Mouse (Mus musculus) forebrain, embryonic 11.5 days (tissue): Measurements from ENCODE around the gene Klhl33. TPM values are rescaled to one million over a fixed set of nuclear protein-coding genes. Genes with fewer than 3 reads are reported as not detected.
A peak's percentile ranks its signal among the peaks of the same experiment; 100 is the strongest.

Source experiments
- ATAC-seq: fragments of 200-750 bp; cut with Nextera tagmentation; replicated peaks from 2 replicates; pipeline ENCODE4 v1.8.0; 2017; ENCODE audit warnings: moderate TSS enrichment; ENCODE audit not compliant: low FRiP score
- DNase-seq: peaks from one replicate; pipeline ENCODE4 v3.0.0-alpha.2; 2017; ENCODE audit warnings: low spot score
- H3K27ac ChIP-seq: fragments of 300-500 bp; sonication (generic); 2 replicates; pipeline ENCODE4 v1.5.1; 2014; ENCODE audit warnings: low read depth, low read length
- H3K27me3 ChIP-seq: fragments of 300-500 bp; sonication (generic); 2 replicates; pipeline ENCODE4 v1.6.1; 2014; ENCODE audit warnings: mild to moderate bottlenecking, low read length, mixed read lengths; ENCODE audit not compliant: control insufficient read depth, insufficient read depth
- H3K36me3 ChIP-seq: fragments of 300-500 bp; sonication (generic); 2 replicates; pipeline ENCODE4 v1.6.1; 2014; ENCODE audit warnings: mild to moderate bottlenecking, low read length, moderate library complexity, mixed read lengths; ENCODE audit not compliant: control insufficient read depth, insufficient read depth
- H3K4me1 ChIP-seq: fragments of 300-500 bp; sonication (generic); replicated peaks from 2 replicates; pipeline ENCODE4 v1.6.1; 2014; ENCODE audit warnings: low read length, mixed read lengths; ENCODE audit not compliant: control insufficient read depth, insufficient read depth
- H3K4me2 ChIP-seq: fragments of 300-500 bp; sonication (generic); 2 replicates; pipeline ENCODE4 v1.6.1; 2014; ENCODE audit warnings: low read depth, mild to moderate bottlenecking, low read length, moderate library complexity, mixed read lengths; ENCODE audit not compliant: severe bottlenecking
- H3K4me3 ChIP-seq: fragments of 300-500 bp; sonication (generic); 2 replicates; pipeline ENCODE4 v1.5.1; 2014; ENCODE audit warnings: low read depth, low read length
- H3K9ac ChIP-seq: fragments of 300-500 bp; sonication (generic); 2 replicates; pipeline ENCODE4 v1.6.1; 2014; ENCODE audit warnings: low read length
- H3K9me3 ChIP-seq: fragments of 300-500 bp; sonication (generic); 2 replicates; pipeline ENCODE4 v1.6.1; 2016; ENCODE audit warnings: low read length, mixed read lengths; ENCODE audit not compliant: control insufficient read depth
- WGBS: fragments of 180-500 bp; shearing (Covaris S2); extraction: QIAGEN DNeasy Blood & Tissue Kit; methylation state at CpG from one replicate; pipeline ENCODE4 v1.1.7; 2014; 5-methylcytosine and 5-hydroxymethylcytosine counted together
- polyA plus RNA-seq: library from polyadenylated mRNA; unstranded; fragments of >200 nt; fragmentation: Nextera tagmentation; extraction: Ambion mirVana; gene quantifications from 2 replicates; pipeline ENCODE4 v1.2.1, GENCODE M21; 2014

The Klhl33 gene
- polyA plus RNA-seq, 1 experiment from 2014 or later: 0.21 TPM

GRCm38 (mm10) chr14:50931493-50932020 lies 34.2 kb upstream of the Klhl33 start:
- DNase-seq (no peak), ATAC-seq (no peak)
- WGBS: 12% methylated on average over 12 of the region's 12 CpGs
- Histone ChIP-seq H3K27me3 (no peaks in the 10 kb centered on the region), H3K4me1 (peaks cover 7% of the 10 kb centered on the region; the same call in 1 of the 2 replicates), H3K9ac (peak overlapping the region; percentile 53), H3K27ac (peak overlapping the region; percentile 89), H3K4me3 (peak overlapping the region; percentile 97), H3K4me2 (peak overlapping the region; percentile 83), H3K9me3 (no peaks in the 10 kb centered on the region), H3K36me3 (peaks cover 4% of the 10 kb centered on the region; the same call in 1 of the 2 replicates)

- no peaks in the 10 kb centered on the region for H3K27me3 ChIP-seq
- ATAC-seq (peak; percentile 99), DNase-seq (peak; percentile 98)
- H3K9me3 ChIP-seq: no peaks in the 10 kb centered on the region
- peak within 1 kb of the TSS; percentile 97 for H3K4me3 ChIP-seq
- WGBS: 0% methylated on average over 66 of the region's 68 CpGs
- peaks cover 9% of the 10 kb centered on the region; the same call in 1 of the 2 replicates for H3K4me1 ChIP-seq
- peak within 1 kb of the TSS; percentile 83 for H3K4me2 ChIP-seq
- peaks cover 4% of the 10 kb centered on the region; the same call in 1 of the 2 replicates for H3K36me3 ChIP-seq
- peak within 1 kb of the TSS; percentile 96 for H3K9ac ChIP-seq
- H3K27ac ChIP-seq: peak within 1 kb of the TSS; percentile 89
Observed at GRCm38 (mm10) chr14:50930754-50931492, 33.6 kb upstream of the Klhl33 start, which contains the start of the genes Pip4p1 and Pnp. TSS of gene Pip4p1 (minus strand) at chr14:50930856. TSS of gene Pnp (plus strand) at chr14:50931082.

GRCm38 (mm10) chr14:50930377-50930753 lies 33.1 kb upstream of the Klhl33 start:
- DNase-seq (no peak), ATAC-seq (peak; percentile 54)
- Histone ChIP-seq H3K9ac (peak overlapping the region; percentile 96), H3K27ac (peak overlapping the region; percentile 57; the same call in 1 of the 2 replicates), H3K27me3 (no peaks in the 10 kb centered on the region), H3K36me3 (peaks cover 4% of the 10 kb centered on the region; the same call in 1 of the 2 replicates), H3K4me2 (peak overlapping the region; percentile 83), H3K4me1 (peaks cover 9% of the 10 kb centered on the region; the same call in 1 of the 2 replicates), H3K9me3 (no peaks in the 10 kb centered on the region), H3K4me3 (peak overlapping the region; percentile 97)
- WGBS: under 1% methylated on average over 38 of the region's 38 CpGs

- ATAC-seq: no peak
- Histone ChIP-seq H3K4me2 (peak overlapping the region; percentile 83), H3K9ac (peak overlapping the region; percentile 96), H3K36me3 (peaks cover 4% of the 10 kb centered on the region; the same call in 1 of the 2 replicates), H3K27me3 (no peaks in the 10 kb centered on the region), H3K27ac (peak overlapping the region; percentile 57; the same call in 1 of the 2 replicates), H3K4me1 (peaks cover 9% of the 10 kb centered on the region; the same call in 1 of the 2 replicates), H3K4me3 (peak overlapping the region; percentile 97), H3K9me3 (no peaks in the 10 kb centered on the region)
- WGBS: 19% methylated on average over 10 of the region's 10 CpGs
- peak; percentile 57 for DNase-seq
Observed at GRCm38 (mm10) chr14:50929951-50930350, 32.6 kb upstream of the Klhl33 start.

GRCm38 (mm10) chr14:50927366-50927765 lies 30.1 kb upstream of the Klhl33 start:
- 74% methylated on average over 3 of the region's 3 CpGs for WGBS
- DNase-seq (no peak), ATAC-seq (no peak)
- Histone ChIP-seq H3K4me3 (no peak overlapping the region), H3K4me1 (peaks cover 9% of the 10 kb centered on the region; the same call in 1 of the 2 replicates), H3K27me3 (no peaks in the 10 kb centered on the region), H3K36me3 (peaks cover 4% of the 10 kb centered on the region; the same call in 1 of the 2 replicates), H3K9ac (no peak overlapping the region), H3K27ac (no peak overlapping the region), H3K4me2 (no peak overlapping the region), H3K9me3 (no peaks in the 10 kb centered on the region)

GRCm38 (mm10) chr14:50925111-50925920 lies 28.0 kb upstream of the Klhl33 start:
- Histone ChIP-seq H3K27ac (peak overlapping the region; percentile 90), H3K9ac (peak overlapping the region; percentile 90), H3K4me1 (peaks cover 9% of the 10 kb centered on the region; the same call in 1 of the 2 replicates), H3K9me3 (no peaks in the 10 kb centered on the region), H3K4me3 (peak overlapping the region; percentile 80), H3K36me3 (peaks cover 4% of the 10 kb centered on the region; the same call in 1 of the 2 replicates), H3K4me2 (peak overlapping the region; percentile 65), H3K27me3 (no peaks in the 10 kb centered on the region)
- WGBS: under 1% methylated on average over 38 of the region's 38 CpGs
- DNase-seq (no peak), ATAC-seq (peak; percentile 42; the same call in 1 of the 2 replicates)

- ATAC-seq (peak; percentile 97), DNase-seq (peak; percentile 97)
- no peaks in the 10 kb centered on the region for H3K9me3 ChIP-seq
Observed at GRCm38 (mm10) chr14:50924281-50925064, 27.2 kb upstream of the Klhl33 start, which contains the start of the genes Osgep and Apex1. TSS of gene Osgep (minus strand) at chr14:50924893. TSS of gene Apex1 (plus strand) at chr14:50924968.

More at GRCm38 (mm10) chr14:50924281-50925064, 27.2 kb upstream of the Klhl33 start, which contains the start of the genes Osgep and Apex1:
- Histone ChIP-seq H3K4me2 (peak within 1 kb of the TSS; percentile 65), H3K36me3 (peaks cover 4% of the 10 kb centered on the region; the same call in 1 of the 2 replicates), H3K4me3 (peak within 1 kb of the TSS; percentile 80), H3K4me1 (peaks cover 5% of the 10 kb centered on the region; the same call in 1 of the 2 replicates), H3K27me3 (no peaks in the 10 kb centered on the region), H3K9ac (peak within 1 kb of the TSS; percentile 90), H3K27ac (peak within 1 kb of the TSS; percentile 90)
- under 1% methylated on average over 57 of the region's 57 CpGs for WGBS
